Mouse (Mus musculus) thymus, postnatal 14 days (tissue): Measurements from ENCODE around the gene Map2k2.
"Not testable (repeated sequence)": the region's sequence is repeated elsewhere in the genome, so short reads cannot be mapped to it uniquely, and the experiment has no call there.

Experiments
- DNase-seq: peaks from one replicate; pipeline ENCODE4 v3.0.0; 2021

Gene Map2k2

GRCm38 (mm10) chr10:81143845-81144437 is 38.2 kb downstream of the Map2k2 start:
- DNase-seq: no peak

DNA sequence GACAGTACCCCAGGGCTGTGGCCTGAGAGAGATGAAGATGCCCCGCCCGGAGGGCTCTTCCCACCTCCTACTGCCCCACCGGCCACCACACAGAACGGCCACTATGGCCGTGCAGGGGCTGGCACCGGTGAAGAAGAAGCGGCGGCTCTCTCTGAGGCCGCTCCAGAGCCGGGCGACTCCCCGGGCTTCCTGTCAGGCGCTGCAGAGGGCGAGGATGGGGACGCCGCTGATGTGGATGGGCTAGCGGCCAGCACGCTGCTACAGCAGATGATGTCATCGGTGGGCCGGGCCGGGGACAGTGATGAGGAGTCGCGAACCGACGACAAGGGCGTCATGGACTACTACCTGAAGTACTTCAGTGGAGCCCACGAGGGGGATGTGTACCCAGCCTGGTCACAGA is 39.0 kb downstream of the Map2k2 start:
- DNase-seq: no peak

DNA sequence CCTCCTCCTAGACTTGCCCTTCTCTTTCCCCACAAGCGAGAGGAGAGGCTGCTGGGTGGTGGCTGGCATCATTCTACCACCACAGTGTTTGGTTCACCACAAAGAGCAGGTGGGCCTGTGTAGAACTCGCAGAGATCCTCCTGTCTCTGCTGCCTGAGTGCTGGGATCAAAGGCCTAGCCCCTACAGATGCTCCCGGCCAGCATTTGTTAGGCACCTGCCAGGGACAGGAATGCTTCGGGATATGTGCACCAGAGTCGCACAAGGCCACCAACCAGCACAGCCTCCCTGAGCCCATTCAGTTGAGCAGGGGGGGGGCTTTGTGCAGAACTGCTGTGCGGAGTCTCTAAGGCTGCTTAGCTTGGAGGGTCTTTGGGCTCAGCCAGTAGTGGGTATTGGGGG is 39.6 kb downstream of the Map2k2 start:
- no peak for DNase-seq

- no peak for DNase-seq
Measured at GRCm38 (mm10) chr10:81145778-81146177, 40.1 kb downstream of the Map2k2 start.

DNA sequence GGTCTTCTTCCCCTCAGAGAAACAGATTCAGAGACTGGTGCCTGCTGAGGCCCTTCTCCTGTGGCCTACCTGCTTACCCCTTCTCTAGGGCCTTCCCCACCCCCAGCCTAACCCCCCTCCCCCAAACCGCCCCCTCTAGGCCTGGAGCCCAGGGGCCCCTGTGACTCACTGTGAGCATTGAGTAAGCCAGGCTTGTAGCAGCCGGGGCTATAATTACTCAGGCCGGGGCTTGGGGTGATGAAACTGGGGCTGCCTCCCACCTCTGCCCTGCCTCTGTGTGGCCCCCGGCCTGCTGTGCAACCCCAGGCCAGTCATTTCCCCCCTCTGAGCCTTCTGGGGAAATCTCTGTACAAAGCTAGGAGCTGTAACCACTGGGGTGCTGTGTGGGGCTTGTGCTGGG is 40.6 kb downstream of the Map2k2 start:
- DNase-seq: no peak

GRCm38 (mm10) chr10:81151261-81151660 is 45.5 kb downstream of the Map2k2 start:
- no peak for DNase-seq

GRCm38 (mm10) chr10:81152609-81153008 is 46.9 kb downstream of the Map2k2 start:
- no peak for DNase-seq

DNA sequence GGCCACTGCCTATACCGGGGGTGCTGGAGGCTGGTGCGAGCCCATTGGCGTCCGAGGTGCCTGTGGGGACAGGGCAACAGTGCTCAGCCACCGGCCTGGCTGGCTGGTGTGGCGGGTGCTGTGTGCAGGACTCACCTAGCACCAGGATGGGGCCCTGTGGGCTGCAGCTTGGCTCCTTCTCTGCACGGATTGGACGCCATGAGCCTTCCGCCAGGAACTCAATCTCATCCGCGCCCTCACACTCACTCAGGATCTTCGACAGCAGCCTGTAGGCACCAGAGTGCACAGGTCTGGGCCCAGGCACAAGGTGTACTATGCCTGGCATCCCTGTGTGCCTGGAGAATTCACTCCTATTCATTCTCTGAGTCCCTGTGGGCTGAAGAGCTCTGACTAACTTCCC is 48.6 kb downstream of the Map2k2 start:
- no peak for DNase-seq

- no peak for DNase-seq
Measured at GRCm38 (mm10) chr10:81154736-81155135, 49.0 kb downstream of the Map2k2 start.

DNA sequence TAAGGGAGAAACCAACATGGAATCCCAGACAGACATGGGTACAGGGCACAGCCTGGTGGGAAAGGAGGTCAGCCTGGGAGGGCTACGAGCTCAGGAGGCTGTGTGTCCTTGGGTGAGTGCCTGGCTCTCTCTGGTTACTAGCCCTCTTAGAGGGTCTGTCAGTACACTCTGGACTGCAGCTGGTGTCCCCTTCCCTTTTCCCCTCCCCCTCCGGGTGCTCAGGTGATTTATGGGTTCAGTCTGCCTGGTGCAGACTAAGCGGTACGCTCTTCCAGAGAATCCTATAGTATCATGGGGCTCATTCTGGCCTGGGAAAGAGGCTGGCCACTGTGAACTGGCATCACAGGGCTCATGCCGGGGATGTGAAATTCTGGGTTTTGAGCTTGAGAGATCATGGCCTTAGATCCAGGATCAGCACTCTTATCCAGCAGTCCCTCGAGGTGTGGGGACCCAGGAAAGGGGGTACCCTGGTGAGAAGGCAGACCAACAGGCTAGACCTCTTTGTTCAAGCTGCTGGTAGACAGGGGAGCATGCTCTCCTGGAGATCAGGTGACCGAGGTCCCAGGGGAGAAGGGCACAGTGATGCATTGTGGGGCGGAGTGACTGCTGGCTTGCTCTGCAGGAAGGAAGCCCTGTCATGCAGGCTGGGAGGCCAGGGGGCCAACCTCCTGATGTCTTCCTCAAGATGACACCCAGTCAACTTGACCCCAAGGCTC is 56.0 kb downstream of the Map2k2 start:
- DNase-seq: no peak

DNA sequence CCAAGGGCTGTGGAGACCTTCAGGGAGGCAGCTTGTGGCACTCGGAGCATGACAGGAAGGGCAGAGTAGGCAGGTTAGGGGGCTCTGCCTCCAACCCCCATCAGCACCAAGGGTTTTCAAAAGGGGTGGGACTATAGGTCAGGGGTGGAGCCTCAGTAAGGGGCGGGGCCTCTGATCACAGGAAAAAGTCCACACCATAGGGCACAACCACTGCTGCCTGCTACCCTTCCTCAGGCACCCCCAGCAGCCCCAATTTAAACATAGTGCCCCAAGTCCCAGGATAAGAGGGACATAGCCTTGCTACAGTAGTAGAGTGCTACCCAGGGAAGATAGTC is 56.6 kb downstream of the Map2k2 start:
- DNase-seq: no peak

- no peak for DNase-seq
Measured at GRCm38 (mm10) chr10:81165118-81165517, 59.4 kb downstream of the Map2k2 start.

- peak; percentile 100 for DNase-seq
Measured at GRCm38 (mm10) chr10:81167200-81168086, 61.7 kb downstream of the Map2k2 start, which contains the start of gene Pias4. Gene Pias4, minus strand, starts transcription at chr10:81167923.

DNA sequence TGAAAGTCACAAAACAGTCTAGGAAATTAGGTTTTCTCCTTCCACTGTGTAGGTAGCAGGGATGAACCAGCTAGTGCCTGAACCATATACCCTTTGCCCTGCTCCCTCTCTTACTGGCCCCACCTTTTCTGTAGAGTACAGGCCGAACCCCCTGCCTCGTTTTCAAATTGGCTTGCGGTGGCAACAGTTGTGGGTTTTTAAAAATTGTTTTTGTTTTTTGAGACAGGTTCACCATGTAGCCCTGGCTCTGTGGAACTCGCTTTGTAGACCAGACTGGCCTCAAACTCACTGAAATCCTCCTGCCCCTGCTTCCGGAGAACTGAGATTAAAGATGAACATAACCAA is 62.3 kb downstream of the Map2k2 start:
- peak; percentile 54 for DNase-seq

- DNase-seq: peak; percentile 93
Measured at GRCm38 (mm10) chr10:81168521-81169244, 63.0 kb downstream of the Map2k2 start.

GRCm38 (mm10) chr10:81169411-81169900 is 63.7 kb downstream of the Map2k2 start:
- peak; percentile 60 for DNase-seq

DNA sequence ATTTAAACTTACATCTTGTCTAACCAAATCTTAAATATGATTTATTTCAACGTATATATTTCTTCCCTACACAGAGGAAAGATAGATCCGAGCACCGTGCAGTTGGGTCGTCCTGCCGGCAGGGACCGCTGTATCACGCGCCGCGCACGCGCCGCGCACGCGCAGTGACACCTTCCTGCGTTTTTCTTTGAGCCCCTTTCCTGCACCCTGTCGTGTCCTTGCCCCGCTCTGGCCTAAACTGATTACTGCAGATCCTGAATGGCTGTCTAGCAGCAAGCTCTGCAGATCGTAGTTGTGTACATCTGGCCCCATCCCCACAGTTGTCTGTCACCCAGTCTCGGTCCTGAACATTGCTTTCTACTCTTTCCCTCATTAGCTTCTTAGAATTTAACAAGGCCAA is 67.4 kb downstream of the Map2k2 start:
- DNase-seq: peak; percentile 89

DNA sequence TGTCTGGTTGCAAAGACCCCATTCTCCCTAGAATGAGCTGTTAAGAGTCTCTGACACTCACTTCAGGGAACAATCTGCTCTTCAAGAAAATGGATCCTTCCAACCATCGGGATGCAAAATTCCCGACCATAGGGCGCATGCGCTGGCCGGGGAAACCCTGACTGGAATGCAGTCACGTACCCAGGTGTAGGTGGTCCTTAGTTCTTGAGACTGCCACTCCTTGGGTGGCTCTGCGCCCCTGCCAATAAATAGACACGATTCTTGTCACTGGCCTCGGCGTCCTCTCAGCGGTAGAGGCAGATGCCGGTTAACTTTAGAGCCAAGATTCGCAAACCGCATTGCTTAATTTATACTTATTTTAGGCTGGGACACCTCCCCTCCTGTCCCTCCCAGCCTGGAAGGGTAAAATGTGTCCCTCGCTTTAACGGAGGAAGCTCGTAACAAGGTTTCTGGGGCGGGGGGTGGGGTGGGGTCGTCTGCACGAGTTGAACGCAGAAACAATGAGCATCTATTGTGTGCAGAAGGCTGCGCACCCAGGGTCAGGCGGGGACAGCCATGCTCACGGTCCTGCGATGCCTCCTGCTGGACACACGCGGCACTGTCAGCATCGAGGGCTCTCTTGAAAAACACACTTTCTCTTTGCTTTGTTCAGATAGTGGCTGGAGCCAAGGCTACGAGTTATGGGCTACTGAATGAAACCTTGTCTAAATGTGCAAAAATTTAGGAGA is 69.1 kb downstream of the Map2k2 start:
- peak; percentile 94 for DNase-seq

DNA sequence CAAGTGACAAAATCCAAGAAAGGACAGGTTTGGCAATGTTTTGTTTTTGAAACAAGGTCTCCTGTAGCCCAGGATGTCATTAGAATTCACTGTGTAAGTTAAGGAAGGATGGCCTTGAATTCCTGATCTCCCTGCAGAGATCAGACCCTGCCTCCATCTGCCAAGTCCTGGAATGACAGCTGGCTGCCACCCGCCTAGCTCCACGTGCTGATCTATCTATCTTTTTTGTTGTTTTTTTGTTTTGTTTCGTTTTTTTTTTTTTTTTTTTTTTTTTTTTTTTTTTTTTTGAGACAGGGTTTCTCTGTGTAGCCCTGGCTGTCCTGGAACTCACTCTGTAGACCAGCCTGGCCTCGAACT is 69.6 kb downstream of the Map2k2 start:
- DNase-seq: not testable (repeated sequence)

GRCm38 (mm10) chr10:81175936-81176465 is 70.3 kb downstream of the Map2k2 start:
- no peak for DNase-seq

DNA sequence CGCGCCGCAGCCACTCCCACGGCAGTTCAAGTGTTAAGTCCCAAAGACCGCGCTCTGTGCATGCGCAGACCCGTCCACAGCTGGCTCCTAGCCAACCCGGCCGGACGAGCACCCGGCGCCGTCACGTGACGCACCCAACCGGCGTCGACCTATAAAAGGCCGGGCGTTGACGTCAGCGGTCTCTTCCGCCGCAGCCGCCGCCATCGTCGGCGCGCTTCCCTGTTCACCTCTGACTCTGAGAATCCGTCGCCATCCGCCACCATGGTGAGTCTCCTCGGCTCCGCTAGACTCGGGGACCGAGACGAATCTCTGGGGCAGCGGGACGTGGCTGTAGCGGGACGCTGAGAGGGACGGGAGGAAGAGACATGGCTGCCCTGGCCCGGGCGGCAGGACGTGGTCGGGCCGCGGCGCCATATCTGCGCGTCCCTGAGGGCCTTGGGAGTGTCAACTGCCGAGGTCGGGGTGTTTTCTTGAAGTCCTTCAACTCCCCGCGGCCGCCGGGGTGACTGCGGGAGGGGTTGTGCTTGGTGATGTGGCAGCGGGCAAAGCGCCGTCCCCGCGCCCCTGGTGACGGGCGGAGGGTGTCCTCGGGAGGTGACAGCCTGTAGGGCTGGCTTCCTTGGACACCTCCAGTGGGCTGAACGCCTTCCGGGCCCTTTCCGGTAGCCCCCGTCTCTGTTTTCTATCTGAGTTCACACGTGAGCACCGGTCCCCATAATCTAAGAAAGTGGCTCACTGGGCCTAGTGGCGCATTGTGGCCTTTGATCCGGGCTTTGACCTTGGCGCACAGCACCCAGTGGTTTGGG is 71.0 kb downstream of the Map2k2 start, which contains the start of gene Eef2:
TSS of gene Eef2 (plus strand) at position 166 of the 806 bp plus-strand sequence.
- DNase-seq: peak; percentile 98
